Mouse (Mus musculus): ENCODE measurements around the gene Hnrnpa0. TPM values are rescaled to one million over a fixed set of nuclear protein-coding genes. Genes with fewer than 3 reads are reported as not detected.

The Hnrnpa0 gene
- polyA plus RNA-seq, 1 experiment from 2014 or later = 41.2 TPM

DNA sequence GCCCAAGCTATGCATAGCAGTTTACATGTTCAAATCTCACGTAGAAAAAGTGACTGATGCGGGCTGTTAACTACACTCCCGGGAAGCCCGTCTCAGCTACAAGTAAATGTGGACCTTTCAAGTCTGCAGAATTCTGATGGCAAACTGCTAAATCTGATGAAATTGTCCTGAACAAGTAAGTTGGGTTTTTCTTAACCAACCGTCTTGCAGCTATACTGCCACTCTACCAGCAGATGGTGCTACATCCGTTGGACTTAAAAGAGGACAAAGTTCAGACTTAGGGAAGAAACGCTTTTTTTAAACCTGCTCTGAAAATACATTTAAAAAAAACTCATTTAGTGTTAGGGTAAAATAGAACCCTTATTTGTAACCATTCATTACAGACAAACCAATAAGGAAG is 2.2 kb downstream of the Hnrnpa0 start:
- peaks cover 49% of the 10 kb centered on the region for H3K4me1 ChIP-seq
- ATAC-seq (ENCODE audit: low FRiP score) = no peak
- 0 out of 2 replicates have a peak overlapping the region, but pooled peaks have one; percentile 1 for H3K9ac ChIP-seq (replicated peaks)

DNA sequence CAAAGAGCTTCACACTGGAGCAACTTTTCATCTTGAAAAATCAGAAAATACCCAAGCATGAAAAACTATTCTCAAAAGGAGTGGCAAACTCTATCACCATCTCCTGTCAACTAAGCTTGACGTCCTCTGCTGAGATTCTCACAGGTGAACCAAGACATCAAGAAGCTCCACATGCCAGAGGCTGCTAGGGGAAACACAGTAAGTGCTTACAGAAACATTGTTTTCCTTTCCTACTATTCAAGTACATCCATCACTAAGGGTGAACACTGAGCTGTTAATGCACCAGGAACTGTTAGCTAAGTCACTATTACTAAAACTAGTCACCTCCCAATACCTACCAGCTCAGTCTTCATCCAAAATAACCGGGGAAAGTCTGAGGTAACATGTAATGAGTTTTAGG is 3.4 kb downstream of the Hnrnpa0 start:
- Histone ChIP-seq H3K9ac (replicated peaks) (no peak overlapping the region), H3K27ac (replicated peaks) (no peak overlapping the region), H3K4me3 (replicated peaks) (no peak overlapping the region), H3K27me3 (replicated peaks) (no peaks in the 10 kb centered on the region), H3K9me3 (replicated peaks) (no peaks in the 10 kb centered on the region), H3K4me1 (peaks cover 46% of the 10 kb centered on the region), H3K36me3 (no peaks in the 10 kb centered on the region; the same call in 1 of the 2 replicates), H3K4me2 (peak overlapping the region; percentile 63; the same call in 1 of the 2 replicates)
- 62% methylated on average over 2 of the region's 2 CpGs for WGBS
- ATAC-seq (ENCODE audit: low FRiP score) = no peak

More for the DNA sequence above, 2.2 kb downstream of the Hnrnpa0 start:
- WGBS = 30% methylated on average over 7 of the region's 7 CpGs
- Histone ChIP-seq H3K27ac (replicated peaks) (no peak overlapping the region), H3K27me3 (replicated peaks) (no peaks in the 10 kb centered on the region), H3K4me3 (replicated peaks) (peak overlapping the region; percentile 24), H3K36me3 (no peaks in the 10 kb centered on the region; the same call in 1 of the 2 replicates), H3K9me3 (replicated peaks) (no peaks in the 10 kb centered on the region), H3K4me2 (peak overlapping the region; percentile 63)

DNA sequence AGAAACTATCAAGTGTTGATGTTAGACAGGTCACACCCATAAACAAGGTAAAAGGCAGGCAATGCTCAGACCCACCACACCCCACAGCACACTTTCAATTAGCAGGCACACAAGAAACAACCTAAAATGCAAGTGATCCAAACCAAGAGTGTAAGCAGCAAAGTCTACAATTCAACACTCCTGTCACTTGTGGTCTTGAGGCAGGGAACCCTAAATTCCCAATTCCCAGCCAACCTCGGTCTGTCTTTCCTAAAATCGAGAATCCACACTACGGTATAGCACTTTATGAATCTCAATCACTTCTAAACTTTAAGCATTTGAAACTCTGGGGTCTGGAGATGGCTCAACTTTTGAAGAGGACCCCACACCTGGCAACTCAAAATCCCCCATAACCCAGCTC is 4.1 kb downstream of the Hnrnpa0 start:
- Histone ChIP-seq H3K9ac (replicated peaks) (no peak overlapping the region), H3K27ac (replicated peaks) (no peak overlapping the region), H3K27me3 (replicated peaks) (no peaks in the 10 kb centered on the region), H3K9me3 (replicated peaks) (no peaks in the 10 kb centered on the region), H3K4me2 (no peak overlapping the region), H3K4me1 (peaks cover 39% of the 10 kb centered on the region), H3K4me3 (replicated peaks) (no peak overlapping the region), H3K36me3 (no peaks in the 10 kb centered on the region; the same call in 1 of the 2 replicates)
- WGBS = 85% methylated on average over 3 of the region's 3 CpGs
- ATAC-seq (ENCODE audit: low FRiP score) = no peak

DNA sequence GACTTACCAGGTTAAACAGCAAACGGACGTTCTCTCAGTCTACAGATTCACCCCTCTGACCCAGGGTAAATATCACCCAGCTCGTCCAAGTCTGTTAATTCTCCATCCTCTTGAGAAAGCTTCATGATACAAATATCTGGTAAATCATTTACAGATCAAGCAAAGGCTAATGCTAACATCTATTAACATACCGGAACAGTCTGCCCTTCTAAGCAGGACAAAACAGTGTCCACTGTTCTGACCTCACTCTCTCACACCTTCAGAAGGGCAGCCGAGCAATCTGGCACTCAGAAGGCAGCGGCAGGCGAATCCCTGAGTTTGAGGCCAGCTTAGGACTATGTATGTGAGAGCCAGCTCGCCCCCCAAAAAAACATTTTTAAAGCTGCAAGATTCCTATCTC is 5.0 kb downstream of the Hnrnpa0 start:
- no peak overlapping the region for H3K4me2 ChIP-seq
- H3K9me3 ChIP-seq (replicated peaks) = no peaks in the 10 kb centered on the region
- H3K36me3 ChIP-seq = no peaks in the 10 kb centered on the region; the same call in 1 of the 2 replicates
- 51% methylated on average over 8 of the region's 8 CpGs for WGBS
- peaks cover 38% of the 10 kb centered on the region for H3K4me1 ChIP-seq
- no peaks in the 10 kb centered on the region for H3K27me3 ChIP-seq (replicated peaks)
- no peak overlapping the region for H3K9ac ChIP-seq (replicated peaks)
- ATAC-seq (ENCODE audit: low FRiP score) = no peak
- no peak overlapping the region for H3K27ac ChIP-seq (replicated peaks)
- no peak overlapping the region for H3K4me3 ChIP-seq (replicated peaks)

DNA sequence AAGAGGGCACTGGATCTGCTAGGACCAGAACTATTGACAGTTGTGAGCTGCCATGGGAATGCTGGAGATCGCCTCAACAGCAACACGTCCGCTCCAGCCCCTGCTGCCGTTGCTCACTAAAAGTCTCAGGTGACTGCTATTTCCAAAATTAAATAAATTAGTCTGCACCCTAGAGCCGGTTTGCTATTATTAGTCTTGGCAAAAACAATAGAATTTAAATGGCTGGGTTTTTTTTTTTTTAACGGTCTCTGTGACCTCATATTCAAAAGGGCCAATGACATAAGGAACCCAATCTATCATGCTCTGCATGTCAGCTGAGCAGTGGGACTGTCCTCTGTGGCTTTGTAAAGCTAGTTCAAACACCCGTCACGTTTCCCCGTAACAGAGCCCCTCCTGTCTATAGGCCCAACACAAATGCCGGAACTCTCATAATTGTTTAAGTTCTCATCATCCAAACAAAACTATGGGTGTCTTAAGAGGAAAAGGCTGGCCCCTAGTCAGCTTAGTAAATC is 5.5 kb downstream of the Hnrnpa0 start:
- Histone ChIP-seq H3K9ac (replicated peaks) (no peak overlapping the region), H3K36me3 (no peaks in the 10 kb centered on the region; the same call in 1 of the 2 replicates), H3K4me2 (no peak overlapping the region), H3K4me3 (replicated peaks) (no peak overlapping the region), H3K27me3 (replicated peaks) (no peaks in the 10 kb centered on the region), H3K27ac (replicated peaks) (no peak overlapping the region), H3K9me3 (replicated peaks) (no peaks in the 10 kb centered on the region), H3K4me1 (peaks cover 38% of the 10 kb centered on the region)
- ATAC-seq (ENCODE audit: low FRiP score) = no peak
- 32% methylated on average over 10 of the region's 10 CpGs for WGBS

DNA sequence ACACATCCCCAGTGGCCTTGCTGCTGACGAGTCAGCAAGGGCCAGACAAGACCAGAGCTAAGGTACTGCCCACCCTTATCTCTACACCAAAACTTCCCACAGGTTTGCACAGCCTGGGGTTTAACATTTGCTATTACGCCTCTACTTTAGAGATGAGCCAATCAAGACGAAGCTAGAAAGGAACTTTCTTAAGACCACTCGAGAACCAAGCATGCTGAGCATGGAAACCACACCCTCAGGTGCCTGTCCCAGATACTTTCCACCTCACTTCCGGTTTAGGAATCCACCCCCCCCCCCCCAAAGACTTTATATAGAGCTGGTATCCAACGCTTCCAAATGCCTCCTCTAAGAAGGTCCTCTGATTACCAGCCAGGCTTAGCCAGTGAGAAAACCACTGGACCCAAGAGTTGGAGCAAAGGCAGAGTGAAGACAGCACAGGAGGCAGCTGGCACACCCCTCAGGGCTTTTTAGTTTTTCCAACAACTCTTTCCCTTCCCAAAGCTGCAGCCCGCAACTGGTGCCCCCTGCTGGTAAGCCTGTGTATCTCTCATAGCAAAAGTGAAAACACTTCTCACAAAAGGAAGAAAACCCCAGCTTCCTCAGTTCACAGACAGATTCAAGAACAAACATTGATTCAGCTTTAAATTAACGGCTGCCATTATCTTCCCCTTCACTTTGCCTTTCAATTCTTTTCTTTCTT is 10.9 kb downstream of the Hnrnpa0 start:
- H3K4me3 ChIP-seq (replicated peaks) = no peak overlapping the region
- H3K4me1 ChIP-seq = peaks cover 9% of the 10 kb centered on the region
- no peaks in the 10 kb centered on the region for H3K36me3 ChIP-seq
- H3K9me3 ChIP-seq (replicated peaks) = no peaks in the 10 kb centered on the region
- WGBS = 76% methylated on average over 8 of the region's 8 CpGs
- H3K27me3 ChIP-seq (replicated peaks) = no peaks in the 10 kb centered on the region
- no peak overlapping the region for H3K9ac ChIP-seq (replicated peaks)
- H3K4me2 ChIP-seq = no peak overlapping the region
- ATAC-seq (ENCODE audit: low FRiP score) = no peak
- H3K27ac ChIP-seq (replicated peaks) = no peak overlapping the region

DNA sequence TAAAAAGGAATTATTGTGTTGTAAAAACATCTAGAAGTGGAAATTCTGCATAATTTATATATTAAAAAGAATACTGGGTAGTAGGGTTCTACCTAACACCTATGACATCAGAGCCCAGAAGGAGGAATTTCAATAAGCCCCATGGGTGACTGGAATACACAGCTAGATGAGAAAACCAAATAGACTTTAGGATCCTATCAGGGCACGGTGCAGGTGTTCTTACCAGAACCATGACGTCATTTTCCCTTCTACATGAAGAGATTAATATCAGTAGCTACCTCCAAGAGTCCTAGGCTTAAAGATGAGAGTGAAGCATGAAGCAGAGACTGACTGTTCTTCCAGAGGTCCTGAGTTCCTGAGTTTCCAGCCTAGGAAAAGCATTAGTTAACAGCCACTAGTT is 11.6 kb downstream of the Hnrnpa0 start:
- no peak overlapping the region for H3K4me2 ChIP-seq
- no peaks in the 10 kb centered on the region for H3K36me3 ChIP-seq
- no peaks in the 10 kb centered on the region for H3K27me3 ChIP-seq (replicated peaks)
- no peak overlapping the region for H3K9ac ChIP-seq (replicated peaks)
- H3K27ac ChIP-seq (replicated peaks) = no peak overlapping the region
- peaks cover 16% of the 10 kb centered on the region for H3K4me1 ChIP-seq
- no peak for ATAC-seq (ENCODE audit: low FRiP score)
- H3K4me3 ChIP-seq (replicated peaks) = no peak overlapping the region
- 96% methylated on average over 2 of the region's 2 CpGs for WGBS
- H3K9me3 ChIP-seq (replicated peaks) = no peaks in the 10 kb centered on the region

DNA sequence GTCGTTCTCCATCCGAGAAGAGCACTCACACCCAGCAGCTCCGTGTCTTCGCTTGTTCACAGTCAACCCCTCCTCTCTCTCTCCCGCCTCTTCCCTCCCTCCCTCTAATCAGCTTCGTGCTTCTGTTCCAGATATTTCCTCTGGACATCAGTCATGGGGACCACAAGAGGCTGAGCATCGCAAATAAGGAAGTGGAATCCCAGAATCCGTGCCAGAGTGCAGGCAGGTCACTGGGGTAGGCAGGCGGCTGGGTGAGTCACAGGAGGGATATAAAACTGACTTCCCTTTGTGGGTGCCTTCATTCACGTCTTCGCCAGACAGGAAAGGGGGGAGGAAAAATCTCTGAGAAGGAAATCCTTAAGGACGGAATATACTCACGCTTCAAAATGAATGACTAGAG is 13.1 kb downstream of the Hnrnpa0 start:
- H3K9ac ChIP-seq (replicated peaks) = no peak overlapping the region
- H3K4me2 ChIP-seq = no peak overlapping the region
- WGBS = 67% methylated on average over 13 of the region's 13 CpGs
- no peak overlapping the region for H3K27ac ChIP-seq (replicated peaks)
- no peak overlapping the region for H3K4me3 ChIP-seq (replicated peaks)
- peaks cover 29% of the 10 kb centered on the region for H3K4me1 ChIP-seq
- H3K27me3 ChIP-seq (replicated peaks) = no peaks in the 10 kb centered on the region
- ATAC-seq (ENCODE audit: low FRiP score) = no peak
- no peaks in the 10 kb centered on the region for H3K9me3 ChIP-seq (replicated peaks)
- H3K36me3 ChIP-seq = no peaks in the 10 kb centered on the region

DNA sequence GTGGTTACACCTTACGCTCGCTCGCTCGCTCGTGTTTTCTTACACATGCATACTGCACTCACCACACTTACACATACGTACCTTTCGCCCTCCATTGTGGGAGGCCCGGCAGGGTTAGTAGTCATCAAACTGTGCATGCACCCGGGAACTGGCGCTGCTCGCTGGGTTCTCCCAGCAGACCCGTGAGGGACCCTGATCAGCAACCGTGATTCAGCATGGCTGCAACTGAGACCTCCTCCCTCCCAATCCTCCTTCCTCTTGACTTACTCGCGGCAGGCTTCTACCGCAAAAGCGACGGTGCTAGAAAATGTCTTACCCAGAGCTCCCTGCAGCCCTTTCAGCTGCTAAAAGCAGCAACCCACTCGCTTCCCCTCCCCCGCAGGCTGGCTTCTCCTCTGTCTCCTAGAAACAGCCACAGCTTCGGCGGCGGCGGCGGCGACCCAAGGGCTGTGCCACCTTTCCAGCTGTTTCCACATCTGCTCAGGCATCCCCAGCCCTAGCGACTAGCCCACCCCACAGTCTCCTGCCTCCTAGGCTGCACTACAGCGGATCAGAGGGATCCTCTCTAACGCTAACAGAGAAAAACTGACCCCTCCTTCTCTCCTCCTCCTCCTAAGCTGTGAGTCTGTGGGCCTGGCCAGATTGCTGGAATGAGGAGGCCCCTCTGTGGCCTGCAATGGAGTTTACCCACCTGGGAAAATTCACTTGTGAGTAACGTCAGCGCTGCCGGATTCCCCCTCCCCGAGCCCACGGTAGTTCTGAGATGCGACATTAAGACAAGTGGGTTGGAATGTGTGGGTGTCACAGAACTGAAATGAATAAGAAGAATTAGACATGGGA is 15.1 kb downstream of the Hnrnpa0 start, which contains the start of gene Klhl3:
Gene Klhl3 (minus strand): TSS at position 532 of the 840 bp plus-strand sequence.
- peak within 1 kb of the TSS; percentile 57 for H3K4me3 ChIP-seq (replicated peaks)
- H3K27me3 ChIP-seq (replicated peaks) = no peaks in the 10 kb centered on the region
- H3K27ac ChIP-seq (replicated peaks) = peak within 1 kb of the TSS; percentile 93
- peaks cover 32% of the 10 kb centered on the region for H3K4me1 ChIP-seq
- no peaks in the 10 kb centered on the region for H3K9me3 ChIP-seq (replicated peaks)
- peak within 1 kb of the TSS; percentile 71 for H3K9ac ChIP-seq (replicated peaks)
- H3K36me3 ChIP-seq = no peaks in the 10 kb centered on the region
- ATAC-seq (ENCODE audit: low FRiP score) = peak; percentile 86
- peak within 1 kb of the TSS; percentile 71 for H3K4me2 ChIP-seq
- WGBS = under 1% methylated on average over 35 of the region's 35 CpGs

DNA sequence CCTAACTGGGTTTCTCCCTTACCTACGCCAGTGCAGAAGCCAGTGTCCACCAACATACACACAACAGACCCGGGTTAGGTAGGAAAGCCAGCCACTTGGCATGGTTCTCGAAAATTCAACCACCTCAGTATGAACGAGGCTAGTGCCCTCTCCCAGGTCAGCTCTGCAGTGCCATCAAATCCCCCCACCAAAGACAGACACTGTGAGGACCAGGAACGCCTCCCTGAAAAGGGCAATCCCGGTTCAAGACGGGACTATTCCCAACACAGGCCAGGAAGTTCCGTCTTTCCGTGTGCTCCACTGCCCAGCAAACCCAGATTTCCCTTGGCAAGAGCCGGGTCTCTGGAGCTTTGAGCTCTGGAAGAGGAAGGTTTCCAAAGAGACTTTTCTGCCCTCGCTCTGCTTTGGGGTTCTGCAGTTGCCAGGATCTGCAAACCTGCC is 15.7 kb downstream of the Hnrnpa0 start:
- no peaks in the 10 kb centered on the region for H3K36me3 ChIP-seq
- no peaks in the 10 kb centered on the region for H3K27me3 ChIP-seq (replicated peaks)
- H3K27ac ChIP-seq (replicated peaks) = peak overlapping the region; percentile 93
- ATAC-seq (ENCODE audit: low FRiP score) = peak; percentile 26
- peak overlapping the region; percentile 71 for H3K4me2 ChIP-seq
- no peaks in the 10 kb centered on the region for H3K9me3 ChIP-seq (replicated peaks)
- H3K9ac ChIP-seq (replicated peaks) = peak overlapping the region; percentile 71
- H3K4me3 ChIP-seq (replicated peaks) = peak overlapping the region; percentile 57
- peaks cover 32% of the 10 kb centered on the region for H3K4me1 ChIP-seq
- WGBS = 16% methylated on average over 11 of the region's 11 CpGs

DNA sequence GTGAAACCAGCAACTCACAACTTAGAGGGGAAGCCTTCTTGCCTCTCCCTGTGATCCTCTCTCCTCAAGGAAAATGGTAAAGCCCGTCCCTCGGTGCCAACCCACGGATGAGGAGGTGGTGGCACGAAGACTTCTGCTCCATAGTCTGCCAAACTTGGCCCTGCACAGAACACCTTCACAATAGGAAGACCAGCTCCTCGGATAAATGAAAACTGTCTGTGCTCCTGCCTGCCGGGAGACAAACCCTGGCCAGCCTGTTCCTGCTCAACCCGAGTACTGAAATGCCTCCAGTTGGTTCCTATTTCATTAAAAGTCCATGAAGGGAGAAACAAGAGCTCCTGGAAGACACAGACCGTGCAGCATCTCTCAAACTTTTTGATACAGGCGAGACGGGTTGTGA is 16.2 kb downstream of the Hnrnpa0 start:
- H3K4me3 ChIP-seq (replicated peaks) = peak overlapping the region; percentile 57
- 64% methylated on average over 10 of the region's 10 CpGs for WGBS
- H3K36me3 ChIP-seq = no peaks in the 10 kb centered on the region
- peaks cover 32% of the 10 kb centered on the region for H3K4me1 ChIP-seq
- H3K27ac ChIP-seq (replicated peaks) = peak overlapping the region; percentile 93
- no peak for ATAC-seq (ENCODE audit: low FRiP score)
- H3K9me3 ChIP-seq (replicated peaks) = no peaks in the 10 kb centered on the region
- no peaks in the 10 kb centered on the region for H3K27me3 ChIP-seq (replicated peaks)
- H3K4me2 ChIP-seq = peak overlapping the region; percentile 71
- H3K9ac ChIP-seq (replicated peaks) = peak overlapping the region; percentile 71
